Mouse (Mus musculus) layer of hippocampus, adult 18-20 months (tissue): ENCODE measurements around the gene Ptx4. TPM values are rescaled to one million over a fixed set of nuclear protein-coding genes. Genes with fewer than 3 reads are reported as not detected.

Experiments
- total RNA-seq, 2 experiments: library from RNA; stranded (reverse); gene quantifications; 2 replicates each; pipeline ENCODE4 v1.2.3; 2021

The Ptx4 gene
- total RNA-seq, 2 experiments from 2014 or later: 2.0 to 2.6 TPM

Other genes with a start within 250 kb of the Ptx4 start
- 10 to 100 TPM; 32.3 to 33.5 TPM for gene Nubp2, start 234.4 kb upstream of the Ptx4 start, total RNA-seq
- gene Spsb3, start 234.1 kb upstream of the Ptx4 start, total RNA-seq: 10 to 100 TPM; 47.5 to 48.3 TPM
- 10 to 100 TPM; 52.0 to 53.1 TPM for gene Eme2, start 225.7 kb upstream of the Ptx4 start, total RNA-seq
- 10 to 100 TPM; 75.4 to 78.6 TPM for gene Mrps34, start 225.6 kb upstream of the Ptx4 start, total RNA-seq
- 10 to 100 TPM; 60.7 to 61.2 TPM for gene Nme3, start 224.3 kb upstream of the Ptx4 start, total RNA-seq
- 100 to 1,000 TPM; 388 to 404 TPM for gene Mapk8ip3, start 183.8 kb upstream of the Ptx4 start, total RNA-seq
- gene Jpt2, start 160.1 kb upstream of the Ptx4 start, total RNA-seq: 1 to 10 TPM; 5.9 to 6.4 TPM
- gene Cramp1l, start 105.0 kb upstream of the Ptx4 start, total RNA-seq: 10 to 100 TPM; 27.2 to 27.8 TPM
- gene Ift140, start 104.7 kb upstream of the Ptx4 start, total RNA-seq: 10 to 100 TPM; 21.2 to 23.2 TPM
- gene Tmem204, start 37.2 kb upstream of the Ptx4 start, total RNA-seq: 1 to 10 TPM; 7.4 to 9.2 TPM
- gene Telo2, start 4.8 kb upstream of the Ptx4 start, total RNA-seq: 10 to 100 TPM; 29.9 to 35.3 TPM
- 10 to 100 TPM; 50.9 to 54.0 TPM for gene Clcn7, start 12.6 kb downstream of the Ptx4 start, total RNA-seq
- gene Ccdc154, start 41.7 kb downstream of the Ptx4 start, total RNA-seq: under 1 TPM; 0.12 to 0.18 TPM
- not detected for gene Gm38655, start 54.7 kb downstream of the Ptx4 start, total RNA-seq
- 10 to 100 TPM; 19.5 to 21.2 TPM for gene BC003965, start 63.8 kb downstream of the Ptx4 start, total RNA-seq
- 10 to 100 TPM; 41.7 to 43.6 TPM for gene Unkl, start 67.6 kb downstream of the Ptx4 start, total RNA-seq
- 10 to 100 TPM; 71.1 to 73.5 TPM for gene Gnptg, start 119.4 kb downstream of the Ptx4 start, total RNA-seq
- 10 to 100 TPM; 22.9 to 23.7 TPM for gene Tsr3, start 119.4 kb downstream of the Ptx4 start, total RNA-seq
- 1 to 10 TPM; 5.8 to 7.8 TPM for gene Baiap3, start 135.6 kb downstream of the Ptx4 start, total RNA-seq
- gene Ube2i, start 153.9 kb downstream of the Ptx4 start, total RNA-seq: 100 to 1,000 TPM; 243 to 245 TPM
- not detected for gene Prss34, start 177.6 kb downstream of the Ptx4 start, total RNA-seq
- gene Prss28, start 187.9 kb downstream of the Ptx4 start, total RNA-seq: not detected
- not detected for gene Prss29, start 197.9 kb downstream of the Ptx4 start, total RNA-seq
- not detected for gene Tpsab1, start 224.8 kb downstream of the Ptx4 start, total RNA-seq
- under 1 TPM in 1 of 2 experiments, not detected in 1; 0.30 TPM for gene Tpsb2, start 245.5 kb downstream of the Ptx4 start, total RNA-seq
- not detected for gene Tpsg1, start 248.5 kb downstream of the Ptx4 start, total RNA-seq